Mouse (Mus musculus) heart, embryonic 14.5 days (tissue): ENCODE measurements around the gene Ntf5. TPM values are rescaled to one million over a fixed set of nuclear protein-coding genes. Genes with fewer than 3 reads are reported as not detected.
"Not testable (repeated sequence)": the region's sequence is repeated elsewhere in the genome, so short reads cannot be mapped to it uniquely, and the experiment has no call there.

Experiments used
- ATAC-seq: fragments of 200-750 bp; cut with Nextera tagmentation; 2 replicates; pipeline ENCODE4 v1.8.0; 2017; ENCODE audit warnings: low read depth, moderate TSS enrichment; ENCODE audit not compliant: insufficient number of reproducible peaks, insufficient read depth, low FRiP score
- H3K27ac ChIP-seq, 2 experiments: fragments of 200-500 bp in 1 of 2; fragments of 300-500 bp in 1 of 2; sonication (generic) in 1 of 2; replicated peaks in 1 of 2; 2 replicates each; pipeline ENCODE4 v1.5.1; 2012 to 2014; ENCODE audit warnings: low read depth in 2 of 2, low read length in 2 of 2, control low read depth in 1 of 2, mild to moderate bottlenecking in 1 of 2, mixed read lengths in 1 of 2; ENCODE audit not compliant: control insufficient read depth in 1 of 2, insufficient read depth in 1 of 2
- H3K27me3 ChIP-seq: fragments of 300-500 bp; sonication (generic); 2 replicates; pipeline ENCODE4 v1.6.1; 2014; ENCODE audit warnings: mild to moderate bottlenecking, low read length, control low read depth; ENCODE audit not compliant: control insufficient read depth, insufficient read depth
- H3K36me3 ChIP-seq: fragments of 300-500 bp; sonication (generic); 2 replicates; pipeline ENCODE4 v1.6.1; 2014; ENCODE audit warnings: mild to moderate bottlenecking, control low read depth, low read length, mixed read lengths; ENCODE audit not compliant: control insufficient read depth, insufficient read depth
- H3K4me1 ChIP-seq, 2 experiments: fragments of 200-500 bp in 1 of 2; fragments of 300-500 bp in 1 of 2; sonication (generic) in 1 of 2; 2 replicates each; pipeline ENCODE4 v1.6.1; 2012 to 2014; ENCODE audit warnings: low read length in 2 of 2, control low read depth in 1 of 2, mixed read lengths in 1 of 2; ENCODE audit not compliant: control insufficient read depth in 2 of 2, insufficient read depth in 2 of 2
- H3K4me2 ChIP-seq: fragments of 300-500 bp; sonication (generic); 2 replicates; pipeline ENCODE4 v1.6.1; 2014; ENCODE audit warnings: mild to moderate bottlenecking, low read length
- H3K4me3 ChIP-seq, 2 experiments: fragments of 200-500 bp in 1 of 2; fragments of 300-500 bp in 1 of 2; sonication (generic) in 1 of 2; 2 replicates each; pipeline ENCODE4 v1.5.1; 2012 to 2014; ENCODE audit warnings: low read length in 2 of 2, mild to moderate bottlenecking in 2 of 2, control low read depth in 1 of 2, low read depth in 1 of 2, moderate library complexity in 1 of 2; ENCODE audit not compliant: control insufficient read depth in 1 of 2, insufficient read depth in 1 of 2
- H3K9ac ChIP-seq: fragments of 300-500 bp; sonication (generic); 2 replicates; pipeline ENCODE4 v1.6.1; 2014; ENCODE audit warnings: mild to moderate bottlenecking, low read length
- H3K9me3 ChIP-seq: fragments of 300-500 bp; sonication (generic); 2 replicates; pipeline ENCODE4 v1.6.1; 2016; ENCODE audit warnings: low read length, control low read depth; ENCODE audit not compliant: control insufficient read depth
- WGBS: fragments of 180-500 bp; shearing (Covaris S2); extraction: QIAGEN DNeasy Blood & Tissue Kit; methylation state at CpG from one replicate; pipeline ENCODE4 v1.1.7; 2014; 5-methylcytosine and 5-hydroxymethylcytosine counted together
- polyA plus RNA-seq: library from polyadenylated mRNA; unstranded; fragments of >200 nt; fragmentation: Nextera tagmentation; extraction: Ambion mirVana; gene quantifications from 2 replicates; pipeline ENCODE4 v1.2.1, GENCODE M21; 2014

Ntf5 gene
- polyA plus RNA-seq, 1 experiment from 2014 or later, result 1.6 TPM

GRCm38 (mm10) chr7:45395129-45395541 is 18.4 kb upstream of the Ntf5 start:
- 1% methylated on average over 18 of the region's 20 CpGs for WGBS
- Histone ChIP-seq H3K27me3 (no peaks in the 10 kb centered on the region), H3K4me2 (peak overlapping the region; percentile 88), H3K4me1 (peaks cover 7 to 20% of the 10 kb centered on the region in 2 experiments), H3K4me3 (peak overlapping the region; percentile 63 to 80), H3K9me3 (no peaks in the 10 kb centered on the region), H3K36me3 (peaks cover 34% of the 10 kb centered on the region), H3K27ac (peak overlapping the region; percentile 95), H3K9ac (peak overlapping the region; percentile 90)
- ATAC-seq, result peak; percentile 66

- Histone ChIP-seq H3K36me3 (peaks cover 28% of the 10 kb centered on the region), H3K9ac (peak within 1 kb of the TSS; percentile 90), H3K4me1 (peaks cover 7 to 20% of the 10 kb centered on the region in 2 experiments), H3K27me3 (no peaks in the 10 kb centered on the region), H3K4me3 (peak within 1 kb of the TSS; percentile 63 to 80), H3K4me2 (peak within 1 kb of the TSS; percentile 88), H3K9me3 (no peaks in the 10 kb centered on the region), H3K27ac (peak within 1 kb of the TSS; percentile 95)
- ATAC-seq, result peak; percentile 97
- under 1% methylated on average over 60 of the region's 60 CpGs for WGBS
Measured at GRCm38 (mm10) chr7:45395578-45396336, 17.7 kb upstream of the Ntf5 start, which contains the start of gene Snrnp70. Gene Snrnp70, minus strand, starts transcription at chr7:45395742.

- 4% methylated on average over 3 of the region's 3 CpGs for WGBS
- not testable (repeated sequence) for ATAC-seq, H3K27me3 ChIP-seq, H3K9me3 ChIP-seq, H3K9ac ChIP-seq
- H3K36me3 ChIP-seq, result peaks cover 23% of the 10 kb centered on the region
- peak overlapping the region; percentile 50 to 63 for H3K4me3 ChIP-seq
- H3K4me2 ChIP-seq, result peak overlapping the region; percentile 70
- H3K27ac ChIP-seq, result peak overlapping the region; percentile 74 to 82; a peak in 3 of 4 replicates
- peaks cover 7 to 20% of the 10 kb centered on the region in 2 experiments for H3K4me1 ChIP-seq
Measured at GRCm38 (mm10) chr7:45396337-45396775, 17.1 kb upstream of the Ntf5 start.

DNA sequence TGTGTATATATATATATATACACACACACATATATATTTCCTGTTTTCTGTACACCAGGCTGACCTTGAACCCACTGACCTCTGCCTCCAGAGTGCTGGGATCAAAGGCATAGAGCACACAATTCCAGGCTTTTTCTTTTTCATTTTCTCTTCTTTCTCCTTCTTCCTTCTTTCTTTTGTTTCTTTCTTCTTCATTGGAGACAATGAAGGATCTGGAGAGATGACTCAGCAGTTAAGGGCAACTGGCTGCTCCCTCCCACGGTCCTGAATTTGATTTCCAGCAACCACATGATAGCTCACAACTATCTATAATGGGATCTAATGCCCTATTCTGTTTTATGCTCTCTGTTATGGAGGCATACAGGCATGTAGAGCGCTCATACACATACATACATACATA is 16.7 kb upstream of the Ntf5 start:
- H3K9me3 ChIP-seq, result no peaks in the 10 kb centered on the region
- no peak overlapping the region for H3K4me2 ChIP-seq
- H3K4me3 ChIP-seq, result no peak overlapping the region
- H3K27me3 ChIP-seq, result no peaks in the 10 kb centered on the region
- H3K36me3 ChIP-seq, result peaks cover 18% of the 10 kb centered on the region
- H3K27ac ChIP-seq, result no peak overlapping the region
- ATAC-seq, result no peak
- H3K9ac ChIP-seq, result no peak overlapping the region
- 85% methylated on average over 2 of the region's 2 CpGs for WGBS
- H3K4me1 ChIP-seq, result peaks cover 7 to 20% of the 10 kb centered on the region in 2 experiments

DNA sequence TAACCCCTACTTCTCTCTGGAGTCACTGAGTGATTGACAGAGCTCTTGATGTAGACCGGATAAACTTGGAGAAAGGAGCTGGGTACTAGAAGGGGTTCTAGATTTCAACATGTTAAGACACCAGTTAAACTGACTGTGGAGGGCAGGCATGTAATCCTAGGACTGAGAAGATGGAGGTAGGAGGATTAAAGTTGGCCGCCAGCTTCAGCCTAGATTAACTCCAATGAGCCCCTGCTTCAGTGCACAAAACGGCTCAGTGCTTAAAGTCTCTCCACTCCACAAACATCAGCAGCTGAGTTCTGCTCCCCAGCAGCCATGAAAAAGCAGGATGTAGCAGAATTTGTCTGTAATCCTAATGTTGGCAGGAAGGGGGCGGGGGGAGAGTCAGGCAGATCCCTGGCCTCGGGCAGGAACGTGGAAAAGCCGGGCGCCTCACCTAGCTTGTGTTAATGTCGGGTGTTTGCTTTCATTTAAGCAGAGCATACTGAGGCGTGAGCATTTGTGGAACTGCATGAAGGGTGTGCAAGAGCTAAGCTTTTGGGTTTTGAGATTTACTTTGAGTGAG is 11.9 kb upstream of the Ntf5 start:
- Histone ChIP-seq H3K4me3 (no peak overlapping the region), H3K4me2 (no peak overlapping the region), H3K9ac (no peak overlapping the region), H3K27ac (no peak overlapping the region), H3K36me3 (no peaks in the 10 kb centered on the region), H3K27me3 (peaks cover 13% of the 10 kb centered on the region), H3K9me3 (no peaks in the 10 kb centered on the region), H3K4me1 (peaks cover 4 to 7% of the 10 kb centered on the region in 2 experiments; a peak in 2 of 4 replicates)
- 70% methylated on average over 10 of the region's 10 CpGs for WGBS
- ATAC-seq, result no peak

DNA sequence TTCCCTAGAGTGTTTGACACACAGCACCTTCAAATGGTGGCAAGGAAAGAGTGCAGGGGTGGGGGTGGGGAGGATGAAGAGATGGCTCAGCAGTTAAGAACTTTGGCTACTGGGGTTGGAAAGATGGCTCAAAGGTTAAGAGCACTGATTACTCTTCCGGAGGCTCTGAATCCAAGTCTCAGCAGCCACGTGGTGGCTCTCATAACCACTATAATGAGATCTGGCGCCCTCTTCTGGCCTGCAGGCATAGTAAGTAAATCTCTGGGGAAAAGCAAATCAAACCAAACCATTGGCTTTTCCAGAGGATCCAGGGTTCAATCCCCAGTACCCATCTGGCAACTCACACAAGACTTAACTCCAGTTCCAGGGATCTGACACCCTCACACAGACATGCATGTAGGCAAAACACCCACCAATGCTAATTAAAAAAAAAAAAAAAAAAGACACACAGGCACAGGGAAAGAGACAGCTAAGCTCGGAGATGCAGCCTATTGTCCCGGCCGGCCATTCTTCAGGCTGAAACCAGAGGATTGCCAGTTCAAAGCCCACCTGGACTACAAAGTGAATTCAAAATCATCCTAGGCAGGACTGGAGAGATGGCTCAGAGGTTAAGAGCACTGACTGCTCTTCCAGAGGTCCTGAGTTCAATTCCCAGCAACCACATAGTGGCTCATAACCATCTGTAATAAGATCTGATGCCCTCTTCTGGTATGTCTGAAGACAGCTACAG is 9.8 kb upstream of the Ntf5 start:
- H3K4me2 ChIP-seq, result no peak overlapping the region
- H3K27me3 ChIP-seq, result peaks cover 32% of the 10 kb centered on the region
- ATAC-seq, result no peak
- H3K9me3 ChIP-seq, result no peaks in the 10 kb centered on the region
- H3K36me3 ChIP-seq, result no peaks in the 10 kb centered on the region
- 43% methylated on average over 6 of the region's 6 CpGs for WGBS
- H3K9ac ChIP-seq, result no peak overlapping the region
- no peak overlapping the region for H3K4me3 ChIP-seq
- H3K4me1 ChIP-seq, result peaks cover 5 to 7% of the 10 kb centered on the region in 2 experiments; a peak in 2 of 4 replicates
- H3K27ac ChIP-seq, result no peak overlapping the region
